Mouse (Mus musculus): ENCODE results near the gene Narfl. TPM values are rescaled to one million over a fixed set of nuclear protein-coding genes. Genes with fewer than 3 reads are reported as not detected.

Narfl gene
- total RNA-seq, 1 experiment, result 27.0 TPM

GRCm38 (mm10) chr17:25813471-25813870 is 39.9 kb downstream of the Narfl start:
- Histone ChIP-seq H3K4me1 (ENCODE audit: control insufficient read depth in 2 of 2, insufficient read depth in 2 of 2, low read length in 2 of 2, poor library complexity in 1 of 2) (peaks cover 2 to 7% of the 10 kb centered on the region in 2 experiments; a peak in 2 of 4 replicates), H3K4me3 (ENCODE audit: insufficient read depth in 1 of 2, low read depth in 1 of 2, low read length in 2 of 2, poor library complexity in 1 of 2, severe bottlenecking in 1 of 2) (no peak overlapping the region)
- in situ Hi-C loops (cut with MboI; ENCODE audit: low sequenced_read_pairs in 2 of 2, unreplicated experiment in 2 of 2), result no loop called here

GRCm38 (mm10) chr17:25817662-25818061 is 44.1 kb downstream of the Narfl start:
- Histone ChIP-seq H3K27ac (ENCODE audit: insufficient read depth, low read depth, low read length, poor library complexity, severe bottlenecking) (no peak overlapping the region), H3K4me3 (ENCODE audit: insufficient read depth in 1 of 2, low read depth in 1 of 2, low read length in 2 of 2, poor library complexity in 1 of 2, severe bottlenecking in 1 of 2) (no peak overlapping the region), H3K9me3 (ENCODE audit: control insufficient read depth, insufficient read depth, low read depth, low read length) (no peaks in the 10 kb centered on the region), H3K9ac (ENCODE audit: insufficient read depth, low read depth, low read length, poor library complexity, severe bottlenecking) (no peak overlapping the region), H3K4me1 (ENCODE audit: control insufficient read depth in 2 of 2, insufficient read depth in 2 of 2, low read length in 2 of 2, poor library complexity in 1 of 2) (peaks cover 2 to 9% of the 10 kb centered on the region in 2 experiments; a peak in 2 of 4 replicates), H3K36me3 (ENCODE audit: control insufficient read depth, insufficient read depth, low read length, poor library complexity, severe bottlenecking) (no peaks in the 10 kb centered on the region)
- no peak for DNase-seq (ENCODE audit: low read depth, low spot score)
- in situ Hi-C loops (cut with MboI; ENCODE audit: low sequenced_read_pairs in 2 of 2, unreplicated experiment in 2 of 2), result no loop called here
- no peak for TF ChIP-seq ZNF384 (IDR thresholded peaks at IDR 0.05; ENCODE audit: low read depth, low read length)
- TF ChIP-seq CHD2 (IDR thresholded peaks at IDR 0.05; ENCODE audit: low read depth, low read length), result no peak
- no peak for TF ChIP-seq MAFK (IDR thresholded peaks at IDR 0.05; ENCODE audit: insufficient read depth, low read depth, low read length)
- no peak for TF ChIP-seq HCFC1 (IDR thresholded peaks at IDR 0.05; ENCODE audit: borderline replicate concordance, insufficient read depth, low read length)
- TF ChIP-seq ZC3H11A (IDR thresholded peaks at IDR 0.05; ENCODE audit: borderline replicate concordance, low read depth, low read length), result no peak

More at GRCm38 (mm10) chr17:25813471-25813870, 39.9 kb downstream of the Narfl start:
- TF ChIP-seq ZNF384 (IDR thresholded peaks at IDR 0.05; ENCODE audit: low read depth, low read length) (no peak), MAFK (IDR thresholded peaks at IDR 0.05; ENCODE audit: insufficient read depth, low read depth, low read length) (no peak), ZC3H11A (IDR thresholded peaks at IDR 0.05; ENCODE audit: borderline replicate concordance, low read depth, low read length) (no peak), CHD2 (IDR thresholded peaks at IDR 0.05; ENCODE audit: low read depth, low read length) (no peak), HCFC1 (IDR thresholded peaks at IDR 0.05; ENCODE audit: borderline replicate concordance, insufficient read depth, low read length) (peak; percentile 57; the same call in 1 of the 2 replicates)
- no peak overlapping the region for H3K9ac ChIP-seq (ENCODE audit: insufficient read depth, low read depth, low read length, poor library complexity, severe bottlenecking)
- no peaks in the 10 kb centered on the region for H3K36me3 ChIP-seq (ENCODE audit: control insufficient read depth, insufficient read depth, low read length, poor library complexity, severe bottlenecking)
- no peaks in the 10 kb centered on the region for H3K9me3 ChIP-seq (ENCODE audit: control insufficient read depth, insufficient read depth, low read depth, low read length)
- peak; percentile 87 for DNase-seq (ENCODE audit: low read depth, low spot score)
- H3K27ac ChIP-seq (ENCODE audit: insufficient read depth, low read depth, low read length, poor library complexity, severe bottlenecking), result no peak overlapping the region

GRCm38 (mm10) chr17:25818851-25819780 is 45.5 kb downstream of the Narfl start:
- peaks cover 2 to 11% of the 10 kb centered on the region in 2 experiments; a peak in 2 of 4 replicates for H3K4me1 ChIP-seq (ENCODE audit: control insufficient read depth in 2 of 2, insufficient read depth in 2 of 2, low read length in 2 of 2, poor library complexity in 1 of 2)
- TF ChIP-seq ZNF384 (IDR thresholded peaks at IDR 0.05; ENCODE audit: low read depth, low read length) (no peak), HCFC1 (IDR thresholded peaks at IDR 0.05; ENCODE audit: borderline replicate concordance, insufficient read depth, low read length) (no peak), ZC3H11A (IDR thresholded peaks at IDR 0.05; ENCODE audit: borderline replicate concordance, low read depth, low read length) (no peak), MAFK (IDR thresholded peaks at IDR 0.05; ENCODE audit: insufficient read depth, low read depth, low read length) (no peak), CHD2 (IDR thresholded peaks at IDR 0.05; ENCODE audit: low read depth, low read length) (no peak)
- H3K27ac ChIP-seq (ENCODE audit: insufficient read depth, low read depth, low read length, poor library complexity, severe bottlenecking), result no peak overlapping the region
- in situ Hi-C loops (cut with MboI; ENCODE audit: low sequenced_read_pairs in 2 of 2, unreplicated experiment in 2 of 2), result no loop called here
- DNase-seq (ENCODE audit: low read depth, low spot score), result no peak
- peak overlapping the region; percentile 61 to 67 for H3K4me3 ChIP-seq (ENCODE audit: insufficient read depth in 1 of 2, low read depth in 1 of 2, low read length in 2 of 2, poor library complexity in 1 of 2, severe bottlenecking in 1 of 2)
- H3K9me3 ChIP-seq (ENCODE audit: control insufficient read depth, insufficient read depth, low read depth, low read length), result no peaks in the 10 kb centered on the region
- H3K36me3 ChIP-seq (ENCODE audit: control insufficient read depth, insufficient read depth, low read length, poor library complexity, severe bottlenecking), result no peaks in the 10 kb centered on the region
- H3K9ac ChIP-seq (ENCODE audit: insufficient read depth, low read depth, low read length, poor library complexity, severe bottlenecking), result peak overlapping the region; percentile 29

- in situ Hi-C loops (cut with MboI; ENCODE audit: low sequenced_read_pairs in 2 of 2, unreplicated experiment in 2 of 2), result no loop called here
- Histone ChIP-seq H3K27ac (ENCODE audit: insufficient read depth, low read depth, low read length, poor library complexity, severe bottlenecking) (no peak within 1 kb of the TSS), H3K9ac (ENCODE audit: insufficient read depth, low read depth, low read length, poor library complexity, severe bottlenecking) (peak within 1 kb of the TSS; percentile 78), H3K9me3 (ENCODE audit: control insufficient read depth, insufficient read depth, low read depth, low read length) (no peaks in the 10 kb centered on the region), H3K36me3 (ENCODE audit: control insufficient read depth, insufficient read depth, low read length, poor library complexity, severe bottlenecking) (peaks cover 22% of the 10 kb centered on the region; the same call in 1 of the 2 replicates), H3K4me1 (ENCODE audit: control insufficient read depth in 2 of 2, insufficient read depth in 2 of 2, low read length in 2 of 2, poor library complexity in 1 of 2) (peaks cover 0 to 27% of the 10 kb centered on the region in 2 experiments; a peak in 2 of 4 replicates), H3K4me3 (ENCODE audit: insufficient read depth in 1 of 2, low read depth in 1 of 2, low read length in 2 of 2, poor library complexity in 1 of 2, severe bottlenecking in 1 of 2) (peak within 1 kb of the TSS; percentile 78 to 98)
- peak; percentile 86 for DNase-seq (ENCODE audit: low read depth, low spot score)
- TF ChIP-seq HCFC1 (IDR thresholded peaks at IDR 0.05; ENCODE audit: borderline replicate concordance, insufficient read depth, low read length) (peak; percentile 82), ZNF384 (IDR thresholded peaks at IDR 0.05; ENCODE audit: low read depth, low read length) (no peak)
Observed at GRCm38 (mm10) chr17:25823452-25823851, 49.9 kb downstream of the Narfl start, which contains the start of gene Wdr24. Wdr24 (plus strand) TSS chr17:25823627.

Data from ES-E14 (cell line).